Mouse (Mus musculus): ENCODE measurements around the gene Gm2974.
"Not testable (repeated sequence)": the region's sequence is repeated elsewhere in the genome, so short reads cannot be mapped to it uniquely, and the experiment has no call there.

The Gm2974 gene

GRCm38 (mm10) chr14:4182491-4183210 lies at the start of gene Gm2974:
TSS of gene Gm2974 (plus strand) at chr14:4182576.
- DNase-seq (ENCODE audit: low read depth), result not testable (repeated sequence)

DNA sequence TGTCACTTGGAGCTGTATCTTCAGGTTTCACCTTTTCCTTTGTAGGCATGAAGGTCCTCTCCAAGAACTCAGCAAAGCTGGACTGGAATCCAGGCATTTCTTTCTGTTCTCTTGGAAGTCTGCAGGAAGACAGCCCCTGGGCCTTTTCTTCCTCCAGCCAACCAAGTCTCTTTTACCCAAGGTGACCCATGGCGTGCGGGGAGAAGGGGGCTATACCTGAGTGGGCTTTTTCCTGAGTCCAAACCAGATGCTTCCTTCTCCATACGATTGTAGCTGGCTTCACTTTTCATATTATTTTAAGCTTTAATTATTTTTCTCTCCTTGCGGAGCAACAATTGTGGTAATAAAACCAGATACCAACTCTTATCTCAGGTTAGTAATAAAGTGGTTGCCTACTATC lies 40.7 kb upstream of the Gm2974 start:
- not testable (repeated sequence) for DNase-seq (ENCODE audit: low read depth)

- not testable (repeated sequence) for DNase-seq (ENCODE audit: low read depth)
These were observed 17.6 kb upstream of the Gm2974 start, which contains the start of gene Gm3127 for GRCm38 (mm10) chr14:4164730-4165129. TSS of gene Gm3127 (plus strand) at chr14:4165030.

DNA sequence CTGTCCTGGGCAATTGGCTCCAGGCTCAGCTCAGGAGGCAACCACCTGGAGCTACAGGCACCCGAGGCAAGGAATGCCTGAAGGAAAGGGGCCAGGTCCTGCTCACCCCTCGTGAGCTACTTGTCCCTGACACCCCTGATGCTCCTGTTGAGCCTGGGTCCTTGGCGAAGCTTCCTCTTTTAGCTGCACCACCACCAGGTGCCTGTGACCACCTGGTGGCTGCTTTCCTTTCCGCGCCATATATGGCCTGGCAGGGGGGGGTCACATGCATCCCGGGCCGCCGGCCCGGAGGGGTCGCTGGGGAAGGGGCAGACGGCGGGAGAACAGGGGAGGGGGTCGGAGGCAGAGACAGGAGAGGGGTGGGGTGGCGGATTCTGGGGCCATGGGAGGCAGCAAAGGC lies 346 bp upstream of the Gm2974 start:
- not testable (repeated sequence) for DNase-seq (ENCODE audit: low read depth)

- not testable (repeated sequence) for DNase-seq (ENCODE audit: low read depth)
These were observed 999 bp downstream of the Gm2974 start for GRCm38 (mm10) chr14:4183375-4183774.

DNA sequence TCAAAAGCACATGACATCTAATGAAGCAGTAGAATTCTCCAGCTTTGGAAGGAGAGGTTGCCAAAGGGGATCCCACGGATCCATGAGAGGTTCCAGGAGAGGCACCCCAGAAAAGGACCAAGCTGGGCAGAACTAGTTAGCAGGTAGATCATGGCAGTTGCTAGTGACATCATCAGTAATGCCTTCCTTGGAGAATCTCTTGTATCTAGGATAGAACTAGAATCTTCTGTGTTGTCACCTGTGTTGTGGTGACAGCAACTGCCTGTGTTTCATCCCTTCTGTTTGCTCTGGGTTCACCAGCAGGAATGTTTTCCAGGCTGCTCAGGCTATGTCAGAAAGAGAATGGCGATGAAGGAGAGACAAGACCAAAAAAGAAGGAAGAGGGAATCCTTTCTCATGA lies 67.0 kb downstream of the Gm2974 start, which contains the start of gene Gm3138:
Gene Gm3138 (plus strand): TSS at position 301 of the 400 bp plus-strand sequence.
- DNase-seq (ENCODE audit: low read depth), result not testable (repeated sequence)
